Mouse (Mus musculus): ENCODE data around the gene Phf1.

GRCm38 (mm10) chr17:26941841-26942570 lies 9.2 kb downstream of the Phf1 start:
- TF ChIP-seq CTCF (IDR thresholded peaks at IDR 0.05; ENCODE audit: low read depth) = no peak
- TF ChIP-seq EP300 (IDR thresholded peaks at IDR 0.05; ENCODE audit: low read depth) = no peak

All from liver, postnatal 0 days (tissue).